Mouse (Mus musculus) WW6 (cell line): ENCODE results near the gene Nav3.

Experiments
- DNase-seq: peaks from one replicate; pipeline ENCODE4 v3.0.0-alpha.2; 2013; ENCODE audit warnings: low read depth, low spot score

Nav3 gene

DNA sequence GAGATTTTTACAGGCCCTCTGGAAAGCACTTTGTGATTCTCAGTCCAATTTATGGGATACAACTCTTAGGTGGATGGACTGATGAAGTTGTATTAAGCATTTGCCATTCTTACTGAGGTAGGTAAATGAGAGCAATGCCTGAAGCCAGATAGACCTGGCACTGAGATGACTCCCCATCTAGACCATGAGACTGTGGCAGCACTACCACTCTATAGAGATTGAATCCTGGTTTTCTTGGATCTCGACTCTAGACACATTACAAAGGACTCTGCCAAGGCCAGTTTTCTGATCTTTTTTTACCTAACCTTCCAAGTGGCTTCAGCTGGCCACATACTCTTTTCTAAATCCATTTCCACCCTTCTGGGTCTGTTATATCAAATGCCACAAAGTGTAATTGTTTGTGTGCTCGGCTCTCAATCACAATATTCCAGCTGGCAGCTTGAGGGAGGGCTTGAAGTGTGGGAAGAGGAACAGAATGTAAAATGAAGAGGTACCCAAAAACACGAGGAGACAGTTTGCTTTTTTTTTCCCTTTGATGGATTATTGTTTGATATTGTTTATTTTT, 756.2 kb downstream of the Nav3 start:
- DNase-seq = no peak

DNA sequence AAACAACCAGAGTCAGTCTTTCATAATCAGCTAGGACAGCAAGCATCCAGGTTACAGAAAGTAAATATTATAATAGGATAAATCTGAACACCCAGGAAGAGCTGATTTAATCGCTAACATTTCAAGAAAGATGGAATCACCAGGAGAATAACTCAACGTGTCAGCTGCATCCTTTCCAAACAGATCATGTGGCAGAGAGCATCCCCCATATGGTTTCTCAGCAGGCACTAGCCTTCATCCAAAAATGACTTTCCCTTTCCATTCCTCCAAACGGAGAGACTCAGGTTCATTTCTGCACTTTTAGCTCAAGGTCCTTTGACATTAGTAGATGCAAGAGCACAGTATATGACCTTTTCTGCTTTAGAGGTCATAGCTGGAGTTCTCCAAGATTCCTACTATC, 765.4 kb downstream of the Nav3 start:
- no peak for DNase-seq

DNA sequence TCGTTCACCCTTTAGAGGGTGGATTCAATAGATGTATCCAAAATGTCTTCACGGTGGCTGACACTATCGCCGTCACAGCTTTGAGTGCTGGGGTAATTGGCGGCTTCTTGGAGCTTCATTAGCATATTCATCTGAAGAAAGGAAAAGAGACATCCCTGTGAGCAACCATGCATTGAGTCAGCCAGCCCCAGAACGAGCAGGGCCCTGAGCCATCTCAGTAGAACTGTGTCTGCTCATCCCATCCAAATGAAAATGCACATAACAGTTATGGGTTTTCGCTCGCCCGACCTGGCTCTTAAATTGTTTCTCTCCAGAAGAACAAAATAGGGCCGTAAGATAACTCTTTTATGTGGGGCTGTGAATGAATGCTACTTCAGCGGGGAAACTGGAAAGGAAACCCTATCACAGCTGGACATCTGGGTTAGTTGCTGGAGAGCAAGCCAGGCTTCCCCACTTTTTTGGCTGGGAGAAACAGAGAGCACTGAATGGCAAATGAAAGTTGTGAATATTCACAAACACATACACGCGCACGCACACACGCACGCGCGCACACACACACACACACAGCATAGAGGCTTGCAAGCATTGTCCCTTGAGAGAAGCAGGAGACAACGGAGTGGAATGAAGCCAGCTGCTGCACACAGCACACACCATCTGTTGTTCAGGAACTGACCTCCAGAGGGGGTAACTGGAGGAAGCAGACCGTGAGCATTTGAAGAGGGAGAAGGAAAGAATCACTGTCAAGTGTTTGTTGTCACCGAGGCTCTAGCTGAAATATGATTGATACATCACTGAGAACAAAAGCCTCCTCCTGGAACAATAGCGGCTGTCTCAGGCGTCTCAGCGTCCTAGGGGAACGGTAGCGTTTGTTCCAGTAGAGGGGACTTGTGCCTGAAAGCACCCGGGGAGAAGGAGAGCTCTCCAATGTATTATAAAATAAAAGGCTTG, 771.6 kb downstream of the Nav3 start:
- DNase-seq = no peak

DNA sequence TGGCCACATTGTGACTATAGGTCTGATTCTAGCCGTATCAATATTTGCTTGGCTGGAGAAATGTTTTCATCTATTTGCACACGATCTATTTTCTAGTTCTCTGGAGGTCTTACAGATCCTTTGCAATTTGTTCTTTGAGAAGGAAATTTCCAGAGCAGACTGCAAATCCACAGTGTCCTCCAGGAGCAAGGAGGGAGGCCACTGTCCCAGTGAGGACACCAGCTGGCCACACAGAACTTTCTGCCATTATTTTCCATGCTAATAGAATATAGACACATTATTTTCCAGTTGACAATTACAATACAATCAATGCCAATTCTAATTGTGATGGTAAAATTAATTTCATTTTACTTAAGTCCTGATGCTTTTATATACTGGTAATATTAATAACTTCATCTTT, 783.1 kb downstream of the Nav3 start:
- no peak for DNase-seq

DNA sequence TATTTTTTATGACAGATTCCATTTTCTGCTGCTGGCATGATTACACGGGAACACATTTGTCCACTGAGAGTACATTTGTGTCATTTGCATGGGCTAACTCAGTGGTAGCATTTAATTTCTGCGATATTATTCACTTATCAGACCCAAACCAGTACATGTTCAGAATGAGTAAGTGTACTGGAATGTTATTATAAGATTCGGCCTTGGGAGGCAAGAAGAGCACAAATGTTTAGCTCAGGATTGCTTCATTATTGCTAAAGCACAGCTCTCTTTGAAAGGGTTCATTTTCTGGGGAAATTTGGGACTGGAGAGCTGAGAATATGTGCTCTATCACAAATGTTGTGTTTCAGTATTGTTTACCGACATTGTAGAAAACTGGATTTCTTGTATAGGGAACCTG, 788.6 kb downstream of the Nav3 start:
- no peak for DNase-seq

DNA sequence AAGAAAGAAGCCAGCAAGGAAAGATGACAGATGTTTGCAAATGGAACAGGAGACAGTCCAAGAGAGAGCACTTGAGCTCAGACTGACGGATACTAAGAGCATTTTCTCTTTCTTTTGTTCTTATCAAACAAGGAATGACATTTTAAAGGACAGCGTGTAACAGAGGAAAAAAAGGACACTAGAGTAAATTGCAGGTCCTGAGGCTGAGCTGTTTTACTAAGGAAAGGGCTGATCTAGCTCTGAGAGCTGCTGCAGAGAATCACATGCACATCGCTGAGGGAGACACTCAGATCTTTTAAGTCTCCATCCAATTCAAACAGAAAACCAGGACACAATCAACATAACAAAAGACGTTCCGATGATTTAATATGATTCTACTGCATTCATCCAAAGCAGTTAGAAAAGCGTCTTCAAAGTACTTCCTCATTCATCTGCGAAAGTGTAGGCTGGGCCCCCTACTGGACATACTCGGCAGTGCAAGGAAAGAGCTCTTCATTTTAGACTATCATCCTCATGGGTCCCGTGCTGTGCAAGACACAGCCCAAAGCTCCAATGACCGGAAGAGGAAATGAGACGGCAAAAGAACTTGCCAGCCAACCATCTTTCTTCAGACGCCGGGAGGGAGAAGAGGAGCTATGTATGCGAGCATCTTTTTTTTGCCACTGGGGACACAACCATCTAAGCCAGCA, 791.2 kb downstream of the Nav3 start:
- no peak for DNase-seq

DNA sequence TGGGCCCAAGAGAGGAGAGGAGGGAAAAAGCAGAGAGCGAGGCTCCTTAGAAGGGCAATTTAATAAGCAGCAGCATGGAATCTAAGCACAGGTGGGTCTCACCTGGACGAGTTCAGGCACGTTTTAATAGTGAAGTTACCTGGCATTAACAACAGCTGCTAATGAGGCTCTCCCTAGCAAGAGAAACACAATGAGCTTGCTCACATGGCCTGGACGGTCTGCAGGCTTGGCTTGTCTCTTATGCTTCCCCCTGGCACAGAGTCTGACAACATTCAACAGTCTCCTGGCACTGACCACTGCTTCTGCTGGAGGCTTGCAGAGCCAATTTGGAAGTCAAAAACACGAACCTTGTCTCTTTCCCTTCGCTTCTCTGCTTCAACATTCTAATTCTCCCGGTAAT, 804.5 kb downstream of the Nav3 start:
- DNase-seq = no peak

DNA sequence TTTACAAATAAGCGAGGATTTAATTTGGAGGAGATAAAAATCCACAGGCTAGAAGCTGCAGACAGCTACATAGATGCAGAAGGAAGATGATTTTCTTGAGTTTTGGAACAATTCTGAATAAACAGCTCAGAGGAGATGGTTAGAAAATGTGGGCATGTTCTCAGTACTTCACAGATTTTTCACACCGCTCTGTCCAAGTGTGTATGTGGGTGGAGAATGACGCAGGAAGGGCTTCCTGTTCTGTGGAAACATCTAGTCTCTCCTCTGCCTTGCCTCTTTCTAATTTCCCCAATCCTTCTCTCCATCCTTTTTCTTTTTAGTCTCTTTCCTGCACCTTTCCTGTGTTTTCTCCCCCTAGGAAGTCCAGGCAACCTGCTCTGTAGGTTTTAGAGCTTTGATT, 812.4 kb downstream of the Nav3 start:
- DNase-seq = no peak

DNA sequence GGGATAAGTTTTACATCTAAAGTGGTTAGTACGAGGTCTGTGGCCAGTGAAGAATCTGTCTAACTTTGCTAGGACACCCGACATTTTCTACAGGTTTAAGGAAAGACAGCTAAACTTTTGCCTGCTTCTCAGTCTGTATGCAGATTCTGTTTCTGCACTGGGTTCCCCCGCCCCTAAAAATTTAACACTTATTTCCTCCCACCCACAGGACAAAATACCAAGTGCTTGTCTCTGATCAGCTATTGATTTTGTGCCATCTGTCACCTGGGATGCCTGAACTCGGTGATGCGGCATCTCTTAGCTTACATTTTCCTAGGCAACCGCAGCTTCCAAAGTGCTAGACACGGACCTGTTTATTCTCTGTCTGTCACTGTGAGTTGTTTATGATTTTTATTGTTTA, 814.2 kb downstream of the Nav3 start:
- DNase-seq = no peak

DNA sequence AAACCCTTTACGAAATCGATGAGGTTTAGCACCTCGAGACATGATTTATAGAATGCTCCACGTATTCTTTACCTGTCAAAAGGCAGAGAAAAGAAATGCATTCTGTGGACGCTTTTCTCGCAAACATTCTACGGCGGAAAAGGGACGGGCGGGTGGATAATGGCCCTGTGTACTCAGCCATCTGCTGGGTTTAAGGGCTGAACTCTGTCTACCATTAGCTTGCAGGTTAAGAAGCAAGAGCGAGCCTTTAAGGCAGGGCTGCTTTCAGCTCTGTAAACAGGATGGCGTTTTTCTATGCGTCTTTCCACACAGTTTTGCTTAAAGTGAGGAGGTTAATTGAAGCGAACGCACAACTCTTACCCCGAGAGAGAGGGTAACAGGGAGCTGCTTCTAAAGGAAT, 818.3 kb downstream of the Nav3 start:
- no peak for DNase-seq
